In genomic region chr19:10972660-10973059, GRCm38 (mm10) we compare ENCODE assay signal across 23 mouse cellular contexts. TPM values are rescaled to one million over a fixed set of nuclear protein-coding genes. Genes with fewer than 3 reads are reported as not detected.
A peak's percentile ranks its signal among the peaks of the same experiment; 100 is the strongest.
DNase-seq lines count a peak whose midpoint lies in the region; ATAC-seq and TF ChIP-seq lines count a peak whose summit lies in the region.
"Had no signal": no experiment of that assay in that cellular context is flagged by ENCODE, and none has a peak within 500 bp of the region (broad histone marks: within the 10 kb centered on the region; RNA-seq: fewer than 3 reads in every experiment).

No protein-coding gene starts in this region.

- DNase-seq in stomach, postnatal 0 days (ENCODE audit: low spot score): no peak
- DNase-seq in R1 (ENCODE audit: low read depth, low spot score): peak; percentile 100
- no peak for DNase-seq in yolk sac, embryonic 10.5 days (ENCODE audit: low spot score)
- DNase-seq in lung, adult 18-20 months: no peak
- DNase-seq: adrenal gland, postnatal 25 days; cerebellum, adult 18-20 months; cerebellum, adult 9-11 months; cerebellum, postnatal 36 days; gastrocnemius, postnatal 14 days; kidney, adult 18-20 months had no signal

- peak overlapping the region; percentile 68 for H3K27ac ChIP-seq in stomach, embryonic 14.5 days (ENCODE audit: low read length)
- H3K27ac ChIP-seq in stomach, postnatal 0 days (replicated peaks): no peak overlapping the region
- H3K27ac ChIP-seq in intestine, postnatal 0 days (ENCODE audit: low read depth, low read length): peak overlapping the region; percentile 94
- H3K27ac ChIP-seq: embryonic facial prominence, embryonic 10.5 days; hindbrain, embryonic 10.5 days; hindbrain, embryonic 14.5 days had no signal

- no peaks in the 10 kb centered on the region for H3K27me3 ChIP-seq in stomach, embryonic 14.5 days (ENCODE audit: control insufficient read depth, insufficient read depth, low read length)
- H3K27me3 ChIP-seq in stomach, postnatal 0 days (ENCODE audit: control insufficient read depth, insufficient read depth, low read length): no peaks in the 10 kb centered on the region
- no peaks in the 10 kb centered on the region for H3K27me3 ChIP-seq in intestine, postnatal 0 days (replicated peaks; ENCODE audit: control insufficient read depth, insufficient read depth, low read length)

- no peak for TF ChIP-seq CTCF in stomach, postnatal 0 days (IDR thresholded peaks at IDR 0.05; ENCODE audit: low read depth)
- TF ChIP-seq CTCF in intestine, postnatal 0 days (IDR thresholded peaks at IDR 0.05; ENCODE audit: low read depth): no peak

- peaks cover 16% of the 10 kb centered on the region for H3K4me1 ChIP-seq in stomach, embryonic 14.5 days (ENCODE audit: control insufficient read depth, insufficient read depth, low read length)
- H3K4me1 ChIP-seq in stomach, postnatal 0 days (replicated peaks; ENCODE audit: control insufficient read depth, insufficient read depth): 0 out of 2 replicates have a peak, but pooled peaks cover 4% of the 10 kb centered on the region
- peaks cover 9% of the 10 kb centered on the region; the same call in 1 of the 2 replicates for H3K4me1 ChIP-seq in intestine, postnatal 0 days (replicated peaks; ENCODE audit: control insufficient read depth, insufficient read depth, low read length)
- H3K4me1 ChIP-seq: hindbrain, embryonic 10.5 days had no signal

- no peaks in the 10 kb centered on the region for H3K36me3 ChIP-seq in stomach, embryonic 14.5 days (ENCODE audit: control insufficient read depth, insufficient read depth, low read length)
- H3K36me3 ChIP-seq in stomach, postnatal 0 days (ENCODE audit: control insufficient read depth, insufficient read depth, low read length): no peaks in the 10 kb centered on the region
- peaks cover 9% of the 10 kb centered on the region for H3K36me3 ChIP-seq in intestine, postnatal 0 days (ENCODE audit: control insufficient read depth, insufficient read depth)
- H3K36me3 ChIP-seq: embryonic facial prominence, embryonic 10.5 days; heart, embryonic 12.5 days; hindbrain, embryonic 10.5 days had no signal

- ATAC-seq in stomach, embryonic 14.5 days (ENCODE audit: insufficient number of reproducible peaks, insufficient read depth, low FRiP score, low read depth): no peak
- no peak for ATAC-seq in stomach, postnatal 0 days (ENCODE audit: low FRiP score, low TSS enrichment)
- no peak for ATAC-seq in intestine, postnatal 0 days
- no peak for ATAC-seq in CD4-positive, CD25-positive, alpha-beta regulatory T cell, adult 4 months
- ATAC-seq: activated CD4-positive, CD25-positive, alpha-beta regulatory T cell, adult 4 months; forebrain, embryonic 16.5 days had no signal

- no peak overlapping the region for H3K9ac ChIP-seq in stomach, embryonic 14.5 days (replicated peaks; ENCODE audit: low read depth, low read length)
- H3K9ac ChIP-seq in stomach, postnatal 0 days (ENCODE audit: low read length): no peak overlapping the region
- H3K9ac ChIP-seq in intestine, postnatal 0 days (ENCODE audit: low read depth, low read length): no peak overlapping the region; the same call in 1 of the 2 replicates
- H3K9ac ChIP-seq: heart, embryonic 12.5 days; hindbrain, embryonic 14.5 days had no signal

- TF ChIP-seq EP300 in stomach, postnatal 0 days (optimal IDR thresholded peaks at IDR 0.05): no peak

- H3K4me3 ChIP-seq in stomach, embryonic 14.5 days (ENCODE audit: low read depth, low read length): no peak overlapping the region
- H3K4me3 ChIP-seq in stomach, postnatal 0 days (ENCODE audit: low read depth, low read length): no peak overlapping the region
- no peak overlapping the region for H3K4me3 ChIP-seq in intestine, postnatal 0 days (ENCODE audit: low read depth, low read length)
- H3K4me3 ChIP-seq: embryonic facial prominence, embryonic 10.5 days; heart, embryonic 12.5 days; hindbrain, embryonic 10.5 days had no signal

- peaks cover 5% of the 10 kb centered on the region; the same call in 1 of the 2 replicates for H3K9me3 ChIP-seq in stomach, embryonic 14.5 days (ENCODE audit: control insufficient read depth, low read depth, low read length)
- H3K9me3 ChIP-seq in stomach, postnatal 0 days (ENCODE audit: control insufficient read depth, low read length): 0 out of 2 replicates have a peak, but pooled peaks cover 2% of the 10 kb centered on the region
- no peaks in the 10 kb centered on the region for H3K9me3 ChIP-seq in intestine, postnatal 0 days (ENCODE audit: control insufficient read depth)

- H3K4me2 ChIP-seq in stomach, embryonic 14.5 days (replicated peaks; ENCODE audit: low read depth, low read length): no peak overlapping the region
- no peak overlapping the region for H3K4me2 ChIP-seq in stomach, postnatal 0 days (replicated peaks; ENCODE audit: low read depth)
- peak overlapping the region; percentile 57 for H3K4me2 ChIP-seq in intestine, postnatal 0 days (replicated peaks; ENCODE audit: low read depth)
- H3K4me2 ChIP-seq: heart, embryonic 12.5 days; hindbrain, embryonic 14.5 days had no signal

- 63% methylated on average over 3 of the region's 3 CpGs for WGBS in stomach, embryonic 14.5 days
- 72% methylated on average over 3 of the region's 3 CpGs for WGBS in stomach, postnatal 0 days
- 57% methylated on average over 3 of the region's 3 CpGs for WGBS in intestine, postnatal 0 days

RNA-seq across cellular contexts. Expression of gene Ms4a10, which starts 1.8 kb away (rescaled TPM):
- polyA plus RNA-seq in stomach, embryonic 14.5 days (2014; fragmentation: Nextera tagmentation; extraction: Ambion mirVana): 0.52 TPM in 1 of 2 replicates, not detected in the other
- polyA plus RNA-seq in stomach, postnatal 0 days (2015; fragmentation: Nextera tagmentation; extraction: Ambion mirVana): 0.13 TPM in 1 of 2 replicates, not detected in the other
- 854 and 883 TPM in 2 replicates for polyA plus RNA-seq in intestine, postnatal 0 days (2015; fragmentation: Nextera tagmentation; extraction: Ambion mirVana)
- not detected for polyA plus RNA-seq in CD4-positive, CD25-positive, alpha-beta regulatory T cell, adult 4 months (2017; shearing (Covaris generic))
- polyA plus RNA-seq: activated CD4-positive, CD25-positive, alpha-beta regulatory T cell, adult 4 months; embryonic facial prominence, embryonic 10.5 days; forebrain, embryonic 16.5 days; frontal cortex, adult 2 months; heart, embryonic 12.5 days; heart, embryonic 16.5 days; hindbrain, embryonic 10.5 days; hindbrain, embryonic 14.5 days had no signal

RNA-seq across cellular contexts. Expression of gene Ms4a15, which starts 20.4 kb away (rescaled TPM):
- not detected in 2 replicates for polyA plus RNA-seq in stomach, embryonic 14.5 days (2014; fragmentation: Nextera tagmentation; extraction: Ambion mirVana)
- polyA plus RNA-seq in stomach, postnatal 0 days (2015; fragmentation: Nextera tagmentation; extraction: Ambion mirVana): 0.10 TPM in 1 of 2 replicates, not detected in the other
- 0.34 and 0.44 TPM in 2 replicates for polyA plus RNA-seq in intestine, postnatal 0 days (2015; fragmentation: Nextera tagmentation; extraction: Ambion mirVana)
- under 1 TPM in 1 of 2 experiments, not detected in 1; 0.31 TPM for polyA plus RNA-seq in CD4-positive, CD25-positive, alpha-beta regulatory T cell, adult 4 months (2017; shearing (Covaris generic))
- polyA plus RNA-seq: embryonic facial prominence, embryonic 10.5 days; embryonic facial prominence, embryonic 14.5 days; gonadal fat pad, adult 2 months; heart, embryonic 12.5 days; heart, embryonic 16.5 days; hindbrain, embryonic 10.5 days; hindbrain, embryonic 14.5 days had no signal

RNA-seq across cellular contexts. Expression of gene Ccdc86, which starts 23.6 kb away (rescaled TPM):
- 21.3 and 24.6 TPM in 2 replicates for polyA plus RNA-seq in stomach, embryonic 14.5 days (2014; fragmentation: Nextera tagmentation; extraction: Ambion mirVana)
- polyA plus RNA-seq in stomach, postnatal 0 days (2015; fragmentation: Nextera tagmentation; extraction: Ambion mirVana): 13.9 and 15.4 TPM in 2 replicates
- polyA plus RNA-seq in intestine, postnatal 0 days (2015; fragmentation: Nextera tagmentation; extraction: Ambion mirVana): 11.0 and 12.4 TPM in 2 replicates
- polyA plus RNA-seq in CD4-positive, CD25-positive, alpha-beta regulatory T cell, adult 4 months (2017; shearing (Covaris generic)): 10 to 100 TPM in 1 of 2 experiments, 1 to 10 TPM in 1; 8.8 to 11.7 TPM

RNA-seq across cellular contexts. Expression of gene Ptgdr2, which starts 35.7 kb away (rescaled TPM):
- polyA plus RNA-seq in stomach, embryonic 14.5 days (2014; fragmentation: Nextera tagmentation; extraction: Ambion mirVana): not detected in 2 replicates
- 0.06 and 0.07 TPM in 2 replicates for polyA plus RNA-seq in stomach, postnatal 0 days (2015; fragmentation: Nextera tagmentation; extraction: Ambion mirVana)
- polyA plus RNA-seq in intestine, postnatal 0 days (2015; fragmentation: Nextera tagmentation; extraction: Ambion mirVana): not detected in 2 replicates
- not detected for polyA plus RNA-seq in CD4-positive, CD25-positive, alpha-beta regulatory T cell, adult 4 months (2017; shearing (Covaris generic))
- polyA plus RNA-seq: activated CD4-positive, CD25-positive, alpha-beta regulatory T cell, adult 4 months; embryonic facial prominence, embryonic 10.5 days; heart, embryonic 12.5 days; hindbrain, embryonic 10.5 days had no signal

RNA-seq across cellular contexts. Expression of gene Ms4a18, which starts 45.2 kb away (rescaled TPM):
- polyA plus RNA-seq in stomach, embryonic 14.5 days (2014; fragmentation: Nextera tagmentation; extraction: Ambion mirVana): 0.35 TPM in 1 of 2 replicates, not detected in the other
- not detected in 2 replicates for polyA plus RNA-seq in stomach, postnatal 0 days (2015; fragmentation: Nextera tagmentation; extraction: Ambion mirVana)
- 30.9 and 31.8 TPM in 2 replicates for polyA plus RNA-seq in intestine, postnatal 0 days (2015; fragmentation: Nextera tagmentation; extraction: Ambion mirVana)
- not detected for polyA plus RNA-seq in CD4-positive, CD25-positive, alpha-beta regulatory T cell, adult 4 months (2017; shearing (Covaris generic))
- polyA plus RNA-seq: activated CD4-positive, CD25-positive, alpha-beta regulatory T cell, adult 4 months; embryonic facial prominence, embryonic 10.5 days; embryonic facial prominence, embryonic 14.5 days; forebrain, embryonic 16.5 days; frontal cortex, adult 2 months; gonadal fat pad, adult 2 months; heart, embryonic 12.5 days; heart, embryonic 16.5 days; hindbrain, embryonic 10.5 days; hindbrain, embryonic 14.5 days had no signal

Comparison
In these comparisons a context has a peak if more than half of its experiments do, and no peak if none do; other contexts are left out.
1. RNA of gene Ms4a10, which starts 1.8 kb away (polyA plus RNA-seq): 854 to 883 TPM in intestine, postnatal 0 days; 0.13 TPM in stomach, postnatal 0 days, 0.52 TPM in stomach, embryonic 14.5 days and not detected in CD4-positive, CD25-positive, alpha-beta regulatory T cell, adult 4 months; every median in the first group is over 100 times any median in the second.